Mouse (Mus musculus) naive thymus-derived CD4-positive, alpha-beta T cell, adult 2 months (primary cell): ENCODE data around the gene Commd8.
A peak's percentile ranks its signal among the peaks of the same experiment; 100 is the strongest.
"Not testable (repeated sequence)": the region's sequence is repeated elsewhere in the genome, so short reads cannot be mapped to it uniquely, and the experiment has no call there.

ENCODE experiments used
- DNase-seq: peaks from one replicate; pipeline ENCODE4 v3.0.0-alpha.2; 2011; ENCODE audit warnings: low read depth

Gene Commd8

GRCm38 (mm10) chr5:72168285-72168621, 264 bp upstream of the Commd8 start:
- DNase-seq: no peak

DNA sequence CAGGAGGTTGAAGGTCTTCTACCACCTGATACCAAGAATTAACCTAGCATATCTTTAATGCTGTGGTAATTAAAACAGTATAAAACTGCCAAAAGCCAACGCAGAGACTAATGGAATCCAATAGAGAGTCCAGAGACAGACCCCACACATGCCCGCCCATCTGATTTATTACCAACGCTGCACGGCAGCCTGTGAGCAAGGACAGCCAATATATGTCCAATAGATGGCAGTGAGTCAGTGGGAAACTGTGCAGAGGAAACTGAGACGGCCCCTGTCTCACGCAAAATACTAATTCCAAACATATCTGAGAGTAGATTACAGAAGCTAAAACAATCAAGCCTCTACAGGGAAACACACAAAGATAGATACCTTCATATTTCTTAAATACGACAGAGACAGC, 3.6 kb downstream of the Commd8 start:
- no peak for DNase-seq

- DNase-seq: peak; percentile 58
Observed at GRCm38 (mm10) chr5:72162855-72163254, 5.1 kb downstream of the Commd8 start.

- peak; percentile 68 for DNase-seq
Observed at GRCm38 (mm10) chr5:72160781-72161485, 7.1 kb downstream of the Commd8 start.

- DNase-seq: peak; percentile 75
Observed at GRCm38 (mm10) chr5:72159537-72159936, 8.5 kb downstream of the Commd8 start.

GRCm38 (mm10) chr5:72158667-72159066, 9.3 kb downstream of the Commd8 start:
- no peak for DNase-seq

- DNase-seq: no peak
Observed at GRCm38 (mm10) chr5:72156598-72156997, 11.4 kb downstream of the Commd8 start.

- DNase-seq: not testable (repeated sequence)
Observed at GRCm38 (mm10) chr5:72155686-72156085, 12.3 kb downstream of the Commd8 start.

- no peak for DNase-seq
Observed at GRCm38 (mm10) chr5:72150870-72151269, 17.1 kb downstream of the Commd8 start.

GRCm38 (mm10) chr5:72148679-72149078, 19.3 kb downstream of the Commd8 start:
- DNase-seq: no peak

DNA sequence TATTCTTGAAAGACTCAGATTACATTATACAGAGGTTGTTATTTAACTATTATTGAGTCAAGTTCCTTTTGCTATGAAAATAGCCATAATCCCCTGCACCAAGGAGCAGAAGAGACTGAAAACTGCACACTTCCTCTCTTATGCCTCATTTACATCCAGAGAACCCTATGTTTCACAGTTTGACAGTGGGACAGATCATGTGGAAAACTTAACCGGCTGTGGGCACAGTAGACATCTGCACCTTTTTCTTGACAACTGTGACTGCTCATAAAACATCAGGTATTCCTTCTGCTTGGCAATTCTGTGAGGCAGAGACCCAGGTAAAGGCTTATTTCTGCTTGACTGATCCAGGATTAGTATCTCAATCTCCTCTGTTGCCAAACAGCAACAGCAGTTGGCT, 28.4 kb downstream of the Commd8 start:
- DNase-seq: no peak

DNA sequence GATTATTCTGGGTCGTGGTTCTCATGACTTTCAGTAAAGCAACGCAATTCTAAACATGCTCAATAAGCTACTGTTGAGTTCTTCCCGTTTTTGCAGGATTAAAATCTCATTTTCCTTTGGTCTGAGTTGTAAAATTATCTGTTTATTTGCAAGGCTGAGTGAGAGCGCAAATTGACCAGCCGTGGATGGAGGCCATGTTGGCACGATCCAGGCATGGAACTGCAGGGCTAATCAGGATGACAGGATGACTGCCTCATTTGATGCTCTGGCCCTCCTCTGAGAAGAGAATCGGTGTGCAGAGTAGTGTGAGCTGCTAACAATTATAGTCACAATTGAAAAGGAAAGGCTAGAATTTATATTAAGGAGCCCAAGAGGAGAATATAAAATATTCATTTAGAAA, 29.7 kb downstream of the Commd8 start:
- no peak for DNase-seq

- no peak for DNase-seq
Observed at GRCm38 (mm10) chr5:72133906-72134305, 34.1 kb downstream of the Commd8 start.

GRCm38 (mm10) chr5:72126681-72127080, 41.3 kb downstream of the Commd8 start:
- no peak for DNase-seq

DNA sequence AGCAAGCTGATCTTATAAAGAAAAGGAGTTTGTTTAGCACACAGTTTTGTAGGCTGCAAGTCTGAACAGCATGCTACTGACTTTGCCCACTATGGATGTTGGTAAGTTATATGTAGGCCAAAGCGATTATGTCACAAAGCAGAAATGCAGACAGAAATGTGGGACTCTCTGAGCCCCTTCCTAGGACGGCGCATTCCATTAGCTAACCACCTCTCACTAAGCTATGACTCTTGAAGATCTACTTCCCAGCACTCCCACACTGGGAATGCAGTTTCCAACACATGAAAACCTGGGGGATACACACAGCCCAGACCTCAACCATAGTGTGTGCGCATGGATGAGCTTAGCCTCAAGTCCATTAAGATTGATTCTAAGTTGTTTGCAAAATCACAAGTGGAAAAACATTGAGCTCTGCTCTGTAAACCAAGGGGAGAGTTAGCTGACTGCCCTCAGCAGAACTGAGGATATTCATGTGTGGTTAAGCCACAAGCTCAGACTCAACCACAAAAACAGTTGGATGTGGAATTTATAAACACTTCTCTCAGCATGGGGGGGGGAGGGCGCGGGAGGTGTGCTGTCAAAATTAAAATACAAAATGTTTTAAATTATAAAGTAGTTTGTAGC, 45.5 kb downstream of the Commd8 start:
- no peak for DNase-seq
